Mouse (Mus musculus): ENCODE measurements around the gene Hist1h2bg.
A peak's percentile ranks its signal among the peaks of the same experiment; 100 is the strongest.
"Not testable (repeated sequence)": the region's sequence is repeated elsewhere in the genome, so short reads cannot be mapped to it uniquely, and the experiment has no call there.

DNA sequence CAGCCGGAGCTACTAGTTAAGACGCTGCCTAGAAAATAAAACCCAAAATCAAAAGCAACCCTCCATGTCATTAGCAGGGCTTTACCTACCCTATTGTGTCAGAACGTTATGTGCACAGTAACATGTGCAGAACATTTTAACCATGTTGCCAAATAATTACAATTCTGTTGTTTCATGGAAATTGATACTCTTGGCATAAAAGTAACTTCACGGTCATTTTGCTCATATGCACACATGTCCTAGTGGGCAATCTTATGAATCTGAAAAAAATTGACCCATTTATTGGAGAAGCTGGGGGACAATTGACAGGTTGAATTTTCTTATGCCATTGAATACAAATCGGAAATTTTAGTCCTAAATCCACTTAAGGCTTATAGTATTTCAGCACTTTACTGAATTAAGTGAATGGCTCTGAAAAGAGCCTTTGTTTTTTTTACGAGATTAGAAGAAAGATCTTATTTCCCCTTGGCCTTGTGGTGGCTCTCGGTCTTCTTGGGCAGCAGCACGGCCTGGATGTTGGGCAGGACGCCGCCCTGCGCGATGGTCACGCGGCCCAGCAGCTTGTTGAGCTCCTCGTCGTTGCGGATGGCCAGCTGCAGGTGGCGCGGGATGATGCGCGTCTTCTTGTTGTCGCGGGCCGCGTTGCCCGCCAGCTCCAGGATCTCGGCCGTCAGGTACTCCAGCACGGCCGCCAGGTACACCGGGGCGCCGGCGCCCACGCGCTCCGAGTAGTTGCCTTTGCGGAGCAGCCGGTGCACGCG lies 755 bp upstream of the Hist1h2bg start:
- peak; percentile 23; the same call in 1 of the 2 replicates for TF ChIP-seq CTCF (IDR thresholded peaks at IDR 0.05)
- not testable (repeated sequence) for TF ChIP-seq EP300 (IDR thresholded peaks at IDR 0.05)

Measured in lung, postnatal 0 days (tissue).